Mouse (Mus musculus): ENCODE measurements around the gene Rbm18.
"Not testable (repeated sequence)": the region's sequence is repeated elsewhere in the genome, so short reads cannot be mapped to it uniquely, and the experiment has no call there.

Rbm18 gene
- long read RNA-seq, experiment 1, transcript Rbm18-201 (6 exons, 2,617 nt): major isoform, 28 of 37 reads
- long read RNA-seq, experiment 1, partial matches to known transcripts: 4 of 37 reads
- long read RNA-seq, experiment 1, other reads (novel, unspliced or antisense): 3 of 37 reads
- long read RNA-seq, experiment 2, transcript Rbm18-201 (6 exons, 2,617 nt): major isoform, 44 of 60 reads
- long read RNA-seq, experiment 2, partial matches to known transcripts: 11 of 60 reads
- long read RNA-seq, experiment 2, other reads (novel, unspliced or antisense): 3 of 60 reads

GRCm38 (mm10) chr2:36136300-36136941, at the start of gene Rbm18, which contains the start of gene Mrrf:
Gene Rbm18, minus strand, starts transcription at chr2:36136773.
Gene Mrrf, plus strand, starts transcription at chr2:36136389.
- intact Hi-C loops (cut with DNase I): loop anchor here (5.0 kb wide), 1 partner anchor 76 kb away; no protein-coding TSS in a partner anchor

- intact Hi-C loops (cut with DNase I): no loop called here
These were observed 48.3 kb upstream of the Rbm18 start for GRCm38 (mm10) chr2:36184876-36185275.

- intact Hi-C loops (cut with DNase I): no loop called here
These were observed 47.6 kb upstream of the Rbm18 start for GRCm38 (mm10) chr2:36184192-36184591.

GRCm38 (mm10) chr2:36183278-36183677, 46.7 kb upstream of the Rbm18 start:
- intact Hi-C loops (cut with DNase I): no loop called here

- intact Hi-C loops (cut with DNase I): not testable (repeated sequence)
These were observed 45.2 kb upstream of the Rbm18 start for GRCm38 (mm10) chr2:36181587-36182368.

- intact Hi-C loops (cut with DNase I): no loop called here
These were observed 42.9 kb upstream of the Rbm18 start for GRCm38 (mm10) chr2:36179487-36179886.

- intact Hi-C loops (cut with DNase I): no loop called here
These were observed 36.0 kb upstream of the Rbm18 start for GRCm38 (mm10) chr2:36172574-36172973.

GRCm38 (mm10) chr2:36172136-36172535, 35.6 kb upstream of the Rbm18 start:
- intact Hi-C loops (cut with DNase I): no loop called here

- intact Hi-C loops (cut with DNase I): no loop called here
These were observed 32.6 kb upstream of the Rbm18 start for GRCm38 (mm10) chr2:36169176-36169575.

GRCm38 (mm10) chr2:36167990-36168618, 31.5 kb upstream of the Rbm18 start:
- intact Hi-C loops (cut with DNase I): no loop called here

GRCm38 (mm10) chr2:36159336-36159735, 22.8 kb upstream of the Rbm18 start:
- intact Hi-C loops (cut with DNase I): no loop called here

- intact Hi-C loops (cut with DNase I): no loop called here
These were observed 20.9 kb upstream of the Rbm18 start for GRCm38 (mm10) chr2:36157461-36157860.

GRCm38 (mm10) chr2:36152401-36152800, 15.8 kb upstream of the Rbm18 start:
- intact Hi-C loops (cut with DNase I): not testable (repeated sequence)

- intact Hi-C loops (cut with DNase I): no loop called here
These were observed 12.3 kb upstream of the Rbm18 start for GRCm38 (mm10) chr2:36148876-36149365.

GRCm38 (mm10) chr2:36139096-36139495, 2.5 kb upstream of the Rbm18 start:
- intact Hi-C loops (cut with DNase I): loop anchor here (5.0 kb wide), 1 partner anchor 73 kb away; no protein-coding TSS in a partner anchor

- intact Hi-C loops (cut with DNase I): loop anchor here (5.0 kb wide), 1 partner anchor 76 kb away; no protein-coding TSS in a partner anchor
These were observed 686 bp downstream of the Rbm18 start for GRCm38 (mm10) chr2:36135887-36136286.

GRCm38 (mm10) chr2:36129051-36129450, 7.5 kb downstream of the Rbm18 start:
- intact Hi-C loops (cut with DNase I): no loop called here

GRCm38 (mm10) chr2:36127973-36128372, 8.6 kb downstream of the Rbm18 start:
- intact Hi-C loops (cut with DNase I): no loop called here

- intact Hi-C loops (cut with DNase I): no loop called here
These were observed 9.7 kb downstream of the Rbm18 start for GRCm38 (mm10) chr2:36126795-36127429.

- intact Hi-C loops (cut with DNase I): no loop called here
These were observed 23.9 kb downstream of the Rbm18 start for GRCm38 (mm10) chr2:36112632-36113031.

GRCm38 (mm10) chr2:36108615-36109014, 28.0 kb downstream of the Rbm18 start:
- intact Hi-C loops (cut with DNase I): no loop called here

All from adrenal gland (tissue).